Comparison of ENCODE assay signal across 10 mouse cellular contexts in genomic region chr1:181273540-181274204, GRCm38 (mm10).
DNase-seq lines count a peak whose midpoint lies in the region; ATAC-seq and TF ChIP-seq lines count a peak whose summit lies in the region.
"Had no signal": no experiment of that assay in that cellular context is flagged by ENCODE, and none has a peak within 500 bp of the region (broad histone marks: within the 10 kb centered on the region; RNA-seq: fewer than 3 reads in every experiment).

No protein-coding gene starts in this region.

- no peak for TF ChIP-seq POLR2A in heart, adult 2 months (IDR thresholded peaks at IDR 0.05; ENCODE audit: insufficient read depth, low read depth, low read length)
- no peak for TF ChIP-seq POLR2A in brain, embryonic 14.5 days (IDR thresholded peaks at IDR 0.05; ENCODE audit: borderline replicate concordance, extremely low read depth, insufficient read depth, insufficient read length, poor library complexity, severe bottlenecking)

- H3K9ac ChIP-seq in heart, embryonic 13.5 days, result no peak overlapping the region
- no peak overlapping the region for H3K9ac ChIP-seq in heart, adult 2 months (ENCODE audit: low read depth, low read length)
- H3K9ac ChIP-seq in lung, embryonic 16.5 days (ENCODE audit: low read length), result no peak overlapping the region
- H3K9ac ChIP-seq: embryonic facial prominence, embryonic 15.5 days; hindbrain, embryonic 15.5 days had no signal

- 0 out of 2 replicates have a peak, but pooled peaks cover 4% of the 10 kb centered on the region for H3K27me3 ChIP-seq in heart, embryonic 13.5 days (replicated peaks)
- H3K27me3 ChIP-seq in heart, adult 2 months (ENCODE audit: control insufficient read depth, insufficient read depth, low read length), result no peaks in the 10 kb centered on the region
- H3K27me3 ChIP-seq in lung, embryonic 16.5 days (ENCODE audit: control insufficient read depth, insufficient read depth, low read depth, low read length), result no peaks in the 10 kb centered on the region
- H3K27me3 ChIP-seq: embryonic facial prominence, embryonic 15.5 days; hindbrain, embryonic 15.5 days had no signal

- no peak for TF ChIP-seq EP300 in heart, adult 2 months (IDR thresholded peaks at IDR 0.05; ENCODE audit: insufficient read depth, low read depth, low read length)

- H3K9me3 ChIP-seq in heart, embryonic 13.5 days, result no peaks in the 10 kb centered on the region
- no peaks in the 10 kb centered on the region for H3K9me3 ChIP-seq in lung, embryonic 16.5 days (ENCODE audit: control insufficient read depth, low read length)
- H3K9me3 ChIP-seq: embryonic facial prominence, embryonic 15.5 days; hindbrain, embryonic 15.5 days had no signal

- no peak overlapping the region for H3K4me3 ChIP-seq in heart, embryonic 13.5 days
- H3K4me3 ChIP-seq in heart, adult 2 months, result no peak overlapping the region
- H3K4me3 ChIP-seq in lung, embryonic 16.5 days (ENCODE audit: low read length), result no peak overlapping the region
- H3K4me3 ChIP-seq: embryonic facial prominence, embryonic 15.5 days; hindbrain, embryonic 15.5 days; layer of hippocampus, adult 2 months had no signal

- no peak overlapping the region for H3K4me2 ChIP-seq in heart, embryonic 13.5 days
- no peak overlapping the region for H3K4me2 ChIP-seq in lung, embryonic 16.5 days (ENCODE audit: low read depth, low read length)
- H3K4me2 ChIP-seq: hindbrain, embryonic 15.5 days had no signal

- intact Hi-C loops in heart, adult 2 months (cut with DNase I), result loop anchor here (10.0 kb wide), 2 partner anchors 271 to 341 kb away; no protein-coding TSS in a partner anchor

- H3K79me2 ChIP-seq in heart, adult 2 months (replicated peaks; ENCODE audit: control insufficient read depth, insufficient read depth, low read length), result no peaks in the 10 kb centered on the region

- H3K36me3 ChIP-seq in heart, embryonic 13.5 days, result no peaks in the 10 kb centered on the region
- no peaks in the 10 kb centered on the region for H3K36me3 ChIP-seq in heart, adult 2 months (ENCODE audit: control insufficient read depth, insufficient read depth, low read length)
- H3K36me3 ChIP-seq in lung, embryonic 16.5 days (ENCODE audit: control insufficient read depth, insufficient read depth, low read length), result no peaks in the 10 kb centered on the region
- H3K36me3 ChIP-seq: embryonic facial prominence, embryonic 15.5 days; hindbrain, embryonic 15.5 days had no signal

- peaks cover 8% of the 10 kb centered on the region; the same call in 1 of the 2 replicates for H3K4me1 ChIP-seq in heart, embryonic 13.5 days
- H3K4me1 ChIP-seq in heart, adult 2 months (ENCODE audit: control insufficient read depth, insufficient read depth, low read length), result 0 out of 2 replicates have a peak, but pooled peaks cover 1% of the 10 kb centered on the region
- peaks cover 6% of the 10 kb centered on the region for H3K4me1 ChIP-seq in lung, embryonic 16.5 days (replicated peaks; ENCODE audit: control insufficient read depth, insufficient read depth, low read length)
- H3K4me1 ChIP-seq: embryonic facial prominence, embryonic 15.5 days had no signal

- WGBS in heart, embryonic 13.5 days, result 31% methylated on average over 7 of the region's 10 CpGs
- 38% methylated on average over 10 of the region's 10 CpGs for WGBS in heart, adult 2 months
- 24% methylated on average over 8 of the region's 10 CpGs for WGBS in lung, embryonic 16.5 days

- ATAC-seq in heart, embryonic 13.5 days (ENCODE audit: extremely low read depth, insufficient number of reproducible peaks, low FRiP score, low TSS enrichment), result no peak
- ATAC-seq in lung, embryonic 16.5 days (ENCODE audit: low read depth), result peak; percentile 49

- H3K27ac ChIP-seq in heart, embryonic 13.5 days (replicated peaks), result peak overlapping the region; percentile 42; the same call in 1 of the 2 replicates
- H3K27ac ChIP-seq in heart, adult 2 months, result no peak overlapping the region
- no peak overlapping the region for H3K27ac ChIP-seq in lung, embryonic 16.5 days (ENCODE audit: low read length)
- H3K27ac ChIP-seq: embryonic facial prominence, embryonic 15.5 days; hindbrain, embryonic 15.5 days; layer of hippocampus, adult 2 months had no signal

- DNase-seq in heart, adult 2 months, result no peak
- no peak for DNase-seq in lung, postnatal 36 days
- peak; percentile 34 for DNase-seq in brain, embryonic 14.5 days (ENCODE audit: low read depth)
- peak; percentile 33 for DNase-seq in thymus, postnatal 0 days (ENCODE audit: low spot score)
- DNase-seq in layer of hippocampus, postnatal 14 days (ENCODE audit: low spot score in 2 of 2), result no peak

- no peak for TF ChIP-seq CTCF in heart, adult 2 months (IDR thresholded peaks at IDR 0.05)
- TF ChIP-seq CTCF in brain, embryonic 14.5 days (IDR thresholded peaks at IDR 0.05; ENCODE audit: borderline replicate concordance, extremely low read depth, insufficient read depth, insufficient read length), result no peak

Comparison
In these comparisons a context has a peak if more than half of its experiments do, and no peak if none do; other contexts are left out.
1. DNase-seq: peak in brain, embryonic 14.5 days (single experiment) and thymus, postnatal 0 days (single experiment); none in heart, adult 2 months (0 of 2), lung, postnatal 36 days (single experiment) and layer of hippocampus, postnatal 14 days (0 of 2).